Mouse (Mus musculus): ENCODE measurements around the gene Myrfl.

Myrfl gene

DNA sequence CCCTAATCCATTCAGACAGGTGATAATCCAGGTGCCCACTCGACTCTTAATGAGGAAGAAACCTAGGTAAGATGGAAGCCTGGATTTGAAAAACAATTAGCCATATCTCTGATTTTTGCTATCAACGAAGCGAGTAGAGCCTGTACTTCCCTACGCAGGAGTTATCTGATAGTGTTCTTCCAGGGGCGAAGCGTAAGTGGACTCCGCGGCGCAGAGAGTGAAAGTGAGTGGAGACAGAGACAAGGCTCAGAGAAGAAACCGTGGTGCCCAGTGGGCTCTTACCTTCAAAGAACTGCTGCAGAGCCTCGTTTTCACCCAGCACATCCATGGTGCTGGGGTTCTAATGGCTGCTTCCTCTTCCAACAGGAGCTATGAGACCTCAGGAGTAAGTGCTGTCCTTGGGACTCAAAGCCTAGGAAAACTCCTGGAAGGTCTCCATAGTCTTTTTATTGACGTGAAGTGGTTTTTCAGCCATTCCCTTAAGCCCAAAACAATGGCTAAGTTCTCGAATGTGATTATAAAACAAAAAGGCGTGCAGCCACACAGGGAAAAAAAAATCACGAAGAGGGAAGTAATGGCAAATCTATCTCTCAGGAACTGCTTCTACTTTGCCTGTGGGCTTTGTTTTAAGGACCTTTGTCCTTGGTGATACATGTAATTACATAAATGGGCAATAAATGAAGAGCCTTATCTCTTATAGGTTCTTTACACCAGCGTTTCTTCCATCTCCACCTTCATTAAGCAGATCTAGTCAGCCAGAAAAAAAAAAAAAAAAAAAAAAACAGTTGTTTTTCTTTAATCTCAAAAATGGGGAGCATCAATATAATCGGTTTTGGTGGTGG is at the start of gene Myrfl:
Gene Myrfl, minus strand, starts transcription at position 584 of the 842 bp plus-strand sequence.
- no peak for DNase-seq

- no peak for DNase-seq
These were observed 48.2 kb upstream of the Myrfl start for GRCm38 (mm10) chr10:116944940-116945339.

GRCm38 (mm10) chr10:116944144-116944543 is 47.4 kb upstream of the Myrfl start:
- no peak for DNase-seq

- no peak for DNase-seq
These were observed 46.3 kb upstream of the Myrfl start for GRCm38 (mm10) chr10:116943025-116943424.

GRCm38 (mm10) chr10:116935028-116935427 is 38.3 kb upstream of the Myrfl start:
- DNase-seq = no peak

- no peak for DNase-seq
These were observed 37.1 kb upstream of the Myrfl start for GRCm38 (mm10) chr10:116933794-116934193.

DNA sequence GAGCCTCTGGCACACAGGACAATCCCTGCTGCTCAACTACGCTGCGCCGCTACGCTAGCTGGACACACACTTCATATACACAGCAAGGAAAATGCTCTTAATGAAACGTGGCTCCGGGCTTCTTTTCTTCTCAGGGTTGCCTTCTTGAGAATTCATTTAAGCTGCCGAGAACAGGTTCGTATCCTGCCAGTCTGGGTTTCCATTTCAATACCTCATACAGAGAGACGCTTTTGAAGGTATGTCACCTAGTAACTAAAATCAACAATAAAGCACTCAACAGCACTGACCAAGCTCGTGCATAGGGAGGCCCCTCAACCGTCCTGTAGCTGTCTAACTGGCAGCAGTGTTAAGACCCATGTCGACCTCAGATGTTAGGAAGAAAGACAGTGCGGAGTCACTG is 35.7 kb upstream of the Myrfl start:
- DNase-seq = no peak

GRCm38 (mm10) chr10:116931497-116932179 is 34.9 kb upstream of the Myrfl start:
- no peak for DNase-seq

- DNase-seq = no peak
These were observed 34.2 kb upstream of the Myrfl start for GRCm38 (mm10) chr10:116930936-116931335.

DNA sequence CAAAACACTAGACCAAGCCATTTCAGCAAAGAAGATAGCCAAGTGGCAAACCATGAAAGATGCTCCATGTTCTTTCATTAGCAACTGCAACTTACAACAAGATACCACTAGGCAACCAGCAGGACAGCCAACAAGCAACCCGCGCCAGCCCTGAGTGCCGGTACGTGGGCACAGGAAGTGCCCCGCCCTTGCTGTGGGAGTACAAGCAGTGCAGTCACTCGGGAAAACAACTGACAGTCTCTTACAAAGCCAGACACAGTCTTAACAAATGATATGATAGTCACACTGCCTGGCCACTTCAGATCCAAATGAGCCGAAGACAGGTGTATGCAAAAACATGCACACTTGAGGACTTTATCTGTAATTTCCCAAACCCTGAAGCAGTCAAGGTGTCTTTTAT is 33.8 kb upstream of the Myrfl start:
- no peak for DNase-seq

DNA sequence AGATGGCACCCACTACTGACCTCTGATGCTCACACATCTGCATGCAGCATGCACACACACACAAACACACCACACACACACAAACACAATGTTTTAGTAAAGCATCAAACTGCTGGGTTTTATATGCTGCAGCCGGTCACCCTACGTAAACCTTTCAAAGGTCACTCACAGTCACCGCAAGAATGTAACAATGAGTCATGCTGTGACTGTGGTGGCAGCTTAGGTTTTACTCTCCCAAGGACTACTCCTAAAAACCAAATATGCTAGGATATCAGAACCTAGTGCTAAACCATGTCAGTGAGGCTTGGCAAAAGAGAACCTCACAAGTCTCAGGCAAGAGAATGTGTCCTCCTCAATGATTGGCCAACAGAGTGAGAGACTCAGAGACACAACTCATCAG is 32.1 kb upstream of the Myrfl start:
- no peak for DNase-seq

DNA sequence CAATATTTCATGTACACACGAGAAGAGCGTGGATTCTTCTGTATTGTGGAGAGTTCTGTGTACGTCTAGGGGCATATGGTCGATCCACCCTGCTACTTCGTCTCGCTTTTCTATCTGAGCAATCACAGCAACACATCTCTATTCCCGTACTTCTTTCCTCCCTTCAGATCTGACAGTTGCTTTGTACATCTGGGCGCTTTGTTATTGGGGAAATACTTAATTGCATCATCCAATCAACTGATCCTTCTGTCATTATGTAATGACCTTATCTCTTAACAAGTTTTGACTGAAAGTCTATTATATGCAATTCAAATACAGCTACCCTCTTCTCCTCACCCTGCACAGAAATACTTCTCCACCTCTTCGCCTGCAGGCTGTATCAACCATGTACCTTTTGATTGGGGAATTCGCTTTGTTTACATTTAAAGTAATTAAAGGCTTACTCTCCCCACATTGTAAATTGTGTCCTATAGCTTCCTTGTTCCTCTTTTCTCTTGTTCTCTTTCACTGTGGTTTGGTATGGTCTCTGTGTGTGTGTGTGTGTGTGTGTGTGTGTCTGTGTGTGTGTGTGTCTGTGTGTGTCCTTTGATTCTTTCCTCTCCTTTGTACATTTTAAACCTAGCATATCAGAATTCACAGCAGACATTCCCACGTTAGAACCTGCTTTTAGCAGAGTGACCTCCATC is 29.9 kb upstream of the Myrfl start:
- DNase-seq = no peak

DNA sequence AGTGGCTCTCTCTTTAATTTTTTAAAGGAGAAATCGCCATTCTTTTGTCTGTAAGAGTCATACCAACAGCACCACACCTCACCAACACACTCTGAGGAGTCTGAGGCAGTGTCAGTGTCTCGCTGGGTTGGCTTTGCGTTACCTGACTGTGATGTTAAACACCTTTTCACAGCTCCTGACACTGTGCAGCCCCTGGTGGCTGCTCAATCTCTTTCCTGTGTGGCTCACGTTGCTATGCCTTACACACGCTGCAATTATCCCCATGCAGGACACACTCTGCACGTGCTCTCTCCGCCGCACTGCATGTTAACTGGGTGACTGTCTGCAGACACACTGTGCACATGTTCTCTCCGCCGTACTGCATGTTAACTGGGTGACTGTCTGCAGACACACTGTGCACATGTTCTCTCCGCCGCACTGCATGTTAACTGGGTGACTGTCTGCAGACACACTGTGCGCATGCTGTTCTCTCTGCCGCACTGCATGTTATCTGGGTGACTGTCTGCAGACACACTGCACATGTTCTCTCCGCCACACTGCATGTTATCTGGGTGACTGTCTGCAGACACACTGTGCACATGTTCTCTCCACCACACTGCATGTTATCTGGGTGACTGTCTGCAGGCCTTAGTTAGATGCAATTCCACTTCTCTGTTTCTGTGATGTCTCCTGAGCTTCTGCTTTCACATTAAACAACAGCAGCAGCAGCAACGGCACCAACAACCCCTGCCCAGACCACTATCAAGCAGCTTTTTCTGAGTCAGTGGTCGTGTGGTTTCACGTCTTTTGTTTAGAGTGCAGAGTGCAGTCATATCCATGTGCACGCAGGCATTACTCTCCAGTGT is 27.2 kb upstream of the Myrfl start:
- DNase-seq = no peak

DNA sequence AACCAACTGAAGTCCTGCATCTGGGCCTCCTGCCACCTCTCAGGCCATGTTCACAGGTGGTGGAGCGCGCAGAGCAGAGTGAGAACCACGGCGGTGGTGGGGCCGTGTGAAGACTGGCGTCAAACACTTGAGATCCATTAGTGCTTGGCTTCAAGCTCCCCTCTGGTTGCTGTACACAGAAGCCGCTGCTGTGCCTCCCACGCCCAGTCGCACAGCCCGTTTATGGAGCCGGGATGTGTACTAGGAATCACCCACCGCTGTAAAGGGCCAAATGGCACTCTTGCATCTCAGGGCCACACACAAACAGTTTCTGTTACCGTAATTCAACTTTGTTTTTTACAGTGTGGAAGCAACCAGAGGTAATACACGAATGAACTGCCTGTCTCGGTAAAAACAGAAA is 25.4 kb upstream of the Myrfl start:
- DNase-seq = no peak

GRCm38 (mm10) chr10:116921416-116921815 is 24.7 kb upstream of the Myrfl start:
- no peak for DNase-seq

DNA sequence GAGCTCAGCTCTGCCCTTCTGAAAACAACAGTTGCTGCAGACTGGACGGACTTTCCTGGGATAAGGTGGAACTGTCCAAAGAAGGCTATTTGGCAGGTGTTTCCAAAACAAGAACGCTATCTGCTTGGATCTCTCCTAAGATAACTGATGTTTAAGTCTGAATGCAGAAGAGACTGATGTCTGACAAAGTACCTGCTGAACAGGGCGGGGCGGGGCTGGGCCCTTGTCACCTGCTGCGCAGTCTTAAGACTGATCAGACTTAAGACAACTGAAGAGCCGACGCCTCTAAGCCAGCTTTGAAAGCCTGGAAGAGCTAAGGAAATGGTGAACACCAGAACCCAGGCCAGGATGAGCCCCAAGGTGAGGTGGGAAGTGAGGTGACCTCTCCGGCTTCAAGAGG is 23.9 kb upstream of the Myrfl start:
- no peak for DNase-seq

- no peak for DNase-seq
These were observed 22.9 kb upstream of the Myrfl start for GRCm38 (mm10) chr10:116919368-116920317.

DNA sequence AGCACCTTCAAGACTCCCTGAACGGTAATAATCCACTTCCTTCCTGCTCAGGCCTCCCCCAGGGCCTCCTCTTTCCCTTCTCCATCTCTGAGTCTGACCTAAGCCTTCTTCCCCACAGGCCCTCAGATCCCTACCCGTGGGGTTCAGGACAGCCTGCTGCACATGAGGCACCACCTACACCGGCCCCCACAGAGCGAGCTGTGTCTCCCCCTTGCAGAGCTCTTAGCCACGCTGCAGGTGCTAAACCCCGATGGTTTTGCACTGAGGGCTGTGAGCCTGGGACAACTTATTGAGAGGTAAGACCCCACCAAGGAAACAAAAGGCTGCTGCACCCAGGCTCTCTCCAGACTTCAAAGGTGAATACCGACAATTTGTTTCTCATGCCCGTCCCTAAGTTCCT is 19.9 kb upstream of the Myrfl start:
- no peak for DNase-seq

- DNase-seq = no peak
These were observed 18.6 kb upstream of the Myrfl start for GRCm38 (mm10) chr10:116915286-116915685.

GRCm38 (mm10) chr10:116914586-116914985 is 17.9 kb upstream of the Myrfl start:
- no peak for DNase-seq

GRCm38 (mm10) chr10:116913647-116914273 is 17.0 kb upstream of the Myrfl start:
- no peak for DNase-seq
